Mouse (Mus musculus): ENCODE data around the gene Pdlim5. TPM values are rescaled to one million over a fixed set of nuclear protein-coding genes. Genes with fewer than 3 reads are reported as not detected.

Pdlim5 gene
- total RNA-seq, 2 experiments from 2014 or later, result 53.5 to 57.7 TPM

DNA sequence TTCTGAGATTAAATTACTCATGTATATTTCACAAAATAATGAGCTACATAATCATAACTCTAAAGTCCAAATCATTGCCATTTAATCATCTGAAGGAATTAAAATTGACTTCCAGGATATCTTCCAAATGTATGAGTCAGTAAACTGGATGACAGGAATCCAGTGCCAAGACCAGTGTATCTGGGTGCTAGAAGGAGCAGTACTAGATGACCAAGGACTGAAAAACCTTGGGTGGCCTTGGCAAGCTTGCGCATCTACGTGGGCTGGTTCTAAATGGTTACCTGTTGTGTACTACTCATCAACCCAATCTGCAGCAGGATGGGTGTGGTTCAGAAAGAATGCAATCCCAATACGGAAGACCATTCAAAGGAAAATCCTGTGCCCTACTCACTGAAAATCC lies 116.5 kb downstream of the Pdlim5 start:
- no peak for DNase-seq (ENCODE audit: low spot score in 2 of 2)

- DNase-seq (ENCODE audit: low spot score in 2 of 2), result no peak
Observed at GRCm38 (mm10) chr3:142276506-142276905, 119.0 kb downstream of the Pdlim5 start.

GRCm38 (mm10) chr3:142274993-142275392 lies 120.5 kb downstream of the Pdlim5 start:
- no peak for DNase-seq (ENCODE audit: low spot score in 2 of 2)

GRCm38 (mm10) chr3:142274451-142274850 lies 121.0 kb downstream of the Pdlim5 start:
- DNase-seq (ENCODE audit: low spot score in 2 of 2), result no peak

GRCm38 (mm10) chr3:142273265-142273664 lies 122.2 kb downstream of the Pdlim5 start:
- DNase-seq (ENCODE audit: low spot score in 2 of 2), result no peak

- DNase-seq (ENCODE audit: low spot score in 2 of 2), result no peak
Observed at GRCm38 (mm10) chr3:142256371-142256770, 139.1 kb downstream of the Pdlim5 start.

DNA sequence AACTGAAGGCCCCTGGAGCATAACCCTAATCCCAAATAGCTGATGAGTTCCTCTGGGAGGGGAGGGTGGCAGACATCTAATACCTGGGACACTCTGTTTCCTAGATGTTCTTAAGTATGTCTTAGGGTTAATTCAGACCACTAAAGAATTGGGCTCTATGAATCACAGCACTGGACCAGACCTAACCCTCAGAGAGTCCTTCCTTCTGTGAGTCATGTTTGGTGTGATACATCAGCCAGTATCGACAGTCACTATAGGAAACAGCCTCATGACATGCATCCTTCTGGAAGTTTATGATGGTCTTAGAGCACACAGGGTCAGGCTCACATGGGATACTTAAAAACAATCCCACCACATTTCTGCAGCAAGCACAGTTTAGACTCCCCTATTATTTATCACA lies 143.4 kb downstream of the Pdlim5 start:
- no peak for DNase-seq (ENCODE audit: low spot score in 2 of 2)

GRCm38 (mm10) chr3:142249458-142249857 lies 146.0 kb downstream of the Pdlim5 start:
- DNase-seq (ENCODE audit: low spot score in 2 of 2), result no peak

DNA sequence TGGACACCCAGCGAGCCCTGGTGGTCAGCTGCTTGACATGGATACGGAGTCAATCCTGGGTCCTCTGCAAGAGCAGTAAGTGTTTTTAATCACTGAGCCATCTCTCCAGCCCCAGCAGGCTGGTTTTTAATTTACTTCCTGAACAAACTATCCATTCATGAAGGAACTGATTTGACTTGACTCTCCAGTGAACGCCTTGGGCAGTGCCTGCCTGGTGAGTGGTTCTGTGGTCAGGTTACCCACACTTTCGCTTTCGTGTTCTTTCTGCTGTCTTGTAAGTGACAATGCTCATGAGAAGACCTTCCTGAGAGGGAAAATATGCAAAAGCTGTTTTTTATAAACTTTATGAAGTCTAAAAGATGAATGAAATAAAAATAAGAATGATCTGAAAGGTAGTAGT lies 152.2 kb downstream of the Pdlim5 start:
- no peak for DNase-seq (ENCODE audit: low spot score in 2 of 2)

GRCm38 (mm10) chr3:142239298-142239697 lies 156.2 kb downstream of the Pdlim5 start:
- no peak for DNase-seq (ENCODE audit: low spot score in 2 of 2)

GRCm38 (mm10) chr3:142238260-142239046 lies 157.0 kb downstream of the Pdlim5 start:
- no peak for DNase-seq (ENCODE audit: low spot score in 2 of 2)

DNA sequence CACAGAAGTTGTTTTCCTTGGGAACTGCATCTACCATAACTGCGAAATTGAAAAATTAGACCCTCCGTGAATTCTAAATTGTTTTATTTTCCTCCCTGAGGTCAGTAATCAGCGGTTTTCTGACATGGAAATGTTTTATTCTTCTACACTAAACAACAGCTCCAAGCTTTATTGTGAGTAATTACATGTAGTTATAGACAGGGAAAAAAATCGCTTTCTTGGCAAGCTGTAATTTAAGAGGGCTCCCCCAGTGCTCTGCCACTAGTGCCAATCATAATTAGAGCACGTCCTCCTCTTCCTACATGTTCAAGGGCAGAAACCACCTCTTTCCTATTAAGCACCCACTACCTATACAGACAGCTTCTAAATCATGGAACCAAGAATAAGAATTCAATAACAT lies 157.9 kb downstream of the Pdlim5 start:
- no peak for DNase-seq (ENCODE audit: low spot score in 2 of 2)

- no peak for DNase-seq (ENCODE audit: low spot score in 2 of 2)
Observed at GRCm38 (mm10) chr3:142233606-142234465, 161.7 kb downstream of the Pdlim5 start.

GRCm38 (mm10) chr3:142228665-142229064 lies 166.8 kb downstream of the Pdlim5 start:
- no peak for DNase-seq (ENCODE audit: low spot score in 2 of 2)

DNA sequence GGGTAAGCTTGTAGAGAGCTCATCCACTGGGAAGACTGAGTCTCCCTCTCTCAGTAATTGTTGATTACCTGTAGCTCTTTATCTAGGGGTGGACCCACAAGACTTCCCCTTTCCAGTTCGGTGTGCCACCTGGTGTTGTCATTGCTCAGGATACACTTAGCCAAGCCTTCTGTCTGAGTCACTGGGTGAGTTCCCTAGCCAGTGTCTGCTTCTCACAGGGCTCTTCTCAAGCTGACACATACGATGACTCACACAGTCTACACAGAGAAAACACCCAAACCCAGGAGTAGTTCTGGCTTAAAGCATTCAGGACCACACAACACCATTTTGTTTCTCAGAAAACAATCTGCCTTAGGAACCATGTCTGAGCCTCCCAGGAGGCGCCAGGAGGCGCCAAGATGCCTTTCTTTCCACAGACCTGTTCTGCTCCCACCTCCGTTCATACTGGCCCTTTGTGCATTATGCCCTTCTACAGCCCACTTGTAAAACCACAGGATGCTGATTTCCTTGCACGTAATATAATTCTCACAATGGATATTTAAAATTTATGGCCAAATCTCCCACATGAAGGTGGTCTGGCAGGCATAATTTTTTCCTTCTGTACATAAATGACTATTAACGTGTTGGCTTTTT lies 172.9 kb downstream of the Pdlim5 start:
- DNase-seq (ENCODE audit: low spot score in 2 of 2), result no peak

DNA sequence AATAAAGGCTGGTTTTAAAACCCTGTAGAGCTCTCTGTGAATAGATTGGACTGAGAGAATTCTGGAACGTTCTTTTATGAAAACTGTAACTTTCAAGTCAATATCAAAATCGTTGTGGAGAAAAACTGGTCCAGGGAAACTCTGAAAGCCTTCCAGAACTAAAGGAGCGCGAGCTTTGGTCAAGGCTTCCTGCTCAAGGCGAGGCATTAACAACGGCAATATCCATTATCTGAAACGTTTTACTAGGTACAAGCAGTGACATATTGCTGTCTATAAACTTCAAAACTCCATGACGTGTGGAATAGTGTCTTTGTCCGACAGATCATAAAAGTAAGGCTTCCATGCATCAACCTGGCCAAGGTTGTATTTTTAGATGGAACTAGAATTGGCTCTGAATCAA lies 175.6 kb downstream of the Pdlim5 start:
- no peak for DNase-seq (ENCODE audit: low spot score in 2 of 2)

GRCm38 (mm10) chr3:142212821-142213220 lies 182.7 kb downstream of the Pdlim5 start:
- DNase-seq (ENCODE audit: low spot score in 2 of 2), result no peak

GRCm38 (mm10) chr3:142212186-142212585 lies 183.3 kb downstream of the Pdlim5 start:
- no peak for DNase-seq (ENCODE audit: low spot score in 2 of 2)

- DNase-seq (ENCODE audit: low spot score in 2 of 2), result no peak
Observed at GRCm38 (mm10) chr3:142209981-142210380, 185.5 kb downstream of the Pdlim5 start.

- DNase-seq (ENCODE audit: low spot score in 2 of 2), result no peak
Observed at GRCm38 (mm10) chr3:142209057-142209456, 186.4 kb downstream of the Pdlim5 start.

DNA sequence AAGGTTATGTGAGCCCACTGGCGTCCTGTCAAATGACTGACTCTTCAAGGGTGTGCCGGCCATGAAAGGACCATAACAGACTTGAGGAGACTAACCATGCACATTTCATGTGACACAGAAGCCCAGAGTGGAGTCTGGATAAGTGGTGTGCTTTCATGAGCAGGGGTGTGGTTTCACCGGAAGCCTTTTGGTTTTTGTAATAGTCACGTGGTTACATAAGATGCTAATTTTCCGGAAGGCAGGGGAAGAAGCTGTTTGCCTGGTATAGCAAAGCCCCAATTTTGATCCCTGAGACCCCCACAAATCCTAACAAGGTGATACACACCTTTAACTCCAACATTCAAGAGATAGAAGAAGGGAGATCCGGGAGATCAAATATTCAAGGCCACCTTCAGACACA lies 188.0 kb downstream of the Pdlim5 start:
- no peak for DNase-seq (ENCODE audit: low spot score in 2 of 2)

DNA sequence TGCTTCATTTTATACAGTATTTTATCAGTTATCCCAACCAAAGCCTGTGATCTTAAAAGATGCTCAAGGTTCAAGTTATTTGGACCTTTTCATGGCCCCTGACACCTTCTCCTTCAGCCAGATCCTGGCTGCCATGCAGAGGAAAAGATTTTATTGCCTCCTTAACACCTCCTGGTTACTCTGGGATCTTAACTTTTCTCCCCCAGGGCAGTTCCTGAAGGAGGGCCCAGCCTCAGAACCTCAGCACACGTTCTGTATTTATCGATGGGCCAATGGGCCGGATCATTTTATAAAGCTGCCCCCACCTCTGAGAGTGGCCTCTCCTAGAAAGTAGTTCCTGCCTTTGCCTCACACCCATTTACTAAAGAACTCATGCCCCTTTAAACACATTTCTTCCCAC lies 189.2 kb downstream of the Pdlim5 start:
- no peak for DNase-seq (ENCODE audit: low spot score in 2 of 2)
